Mouse (Mus musculus): ENCODE measurements around the gene Zfp174. TPM values are rescaled to one million over a fixed set of nuclear protein-coding genes. Genes with fewer than 3 reads are reported as not detected.

The Zfp174 gene
- total RNA-seq, 2 experiments from 2014 or later, result 4.7 TPM

DNA sequence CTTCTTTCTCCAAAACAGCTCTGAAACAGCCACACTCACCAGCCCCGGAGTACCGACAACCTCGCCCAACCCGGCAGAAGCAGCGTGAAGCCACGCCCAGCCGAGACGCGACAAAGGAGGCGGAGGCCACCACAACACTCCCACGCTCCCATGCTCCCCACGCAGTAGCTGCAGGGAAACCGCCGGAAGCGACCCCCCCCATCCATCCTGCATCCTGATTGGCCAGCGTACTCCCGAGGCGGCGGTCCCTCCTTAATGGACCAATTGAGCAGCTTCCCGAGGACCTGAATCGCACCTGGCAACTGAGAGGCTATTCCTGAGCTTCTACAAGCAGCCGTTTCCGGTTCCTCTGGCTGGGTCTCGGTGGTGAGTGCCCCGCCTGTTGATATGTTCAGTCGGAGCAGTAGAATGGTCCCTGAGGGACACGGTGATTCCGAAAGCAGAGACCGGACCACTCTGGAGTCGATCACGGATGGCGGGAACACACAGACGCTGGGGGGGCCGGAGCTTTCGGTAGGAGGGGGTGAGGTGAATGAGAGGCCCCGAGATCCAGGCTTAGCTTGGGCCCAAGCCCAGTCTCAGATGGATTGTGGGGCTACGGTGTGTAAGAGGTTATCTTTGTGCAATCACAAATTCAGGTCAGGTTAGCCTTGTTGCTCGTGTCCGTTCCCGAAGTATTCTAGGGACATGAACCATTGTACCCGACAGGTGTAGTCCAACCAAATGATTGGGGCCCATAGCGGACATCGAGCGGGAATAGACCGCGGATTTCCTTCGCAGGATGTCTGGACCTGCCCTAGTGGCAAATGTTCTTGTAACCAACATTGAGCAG is 25.4 kb downstream of the Zfp174 start, which contains the start of gene Naa60:
TSS of gene Naa60 (plus strand) at position 160 of the 832 bp plus-strand sequence.
- peak; percentile 90 to 96 for DNase-seq (ENCODE audit: extremely low spot score in 1 of 2, low spot score in 2 of 2)
- intact Hi-C loops (cut with DNase I), result no loop called here

DNA sequence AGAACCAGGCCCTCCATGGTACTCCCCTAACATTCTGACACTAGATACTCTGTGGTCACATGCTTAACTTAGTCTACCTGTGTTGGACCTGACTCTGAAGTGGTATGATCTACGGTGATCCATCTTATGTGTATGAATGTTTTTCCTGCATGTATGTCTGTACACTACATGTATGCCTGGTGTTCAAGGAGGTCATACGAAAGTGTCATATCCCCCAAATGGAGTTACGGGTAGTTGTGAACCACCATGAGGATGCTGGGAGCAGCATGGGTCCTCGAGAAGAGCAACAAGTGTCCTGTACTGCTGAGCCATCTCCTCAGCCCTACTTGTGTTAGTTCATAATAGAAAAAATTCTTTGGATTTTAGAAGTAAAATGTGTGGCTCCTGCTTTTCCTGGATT is 29.3 kb downstream of the Zfp174 start:
- intact Hi-C loops (cut with DNase I), result no loop called here
- DNase-seq (ENCODE audit: extremely low spot score in 1 of 2, low spot score in 2 of 2), result no peak

- peak; percentile 90 to 97 for DNase-seq (ENCODE audit: extremely low spot score in 1 of 2, low spot score in 2 of 2)
- intact Hi-C loops (cut with DNase I), result no loop called here
These were observed 37.4 kb downstream of the Zfp174 start, which contains the start of the genes Zfp597 and Gm20695 for GRCm38 (mm10) chr16:3884201-3885064. Zfp597 (minus strand) TSS chr16:3884561. Gm20695 (plus strand) TSS chr16:3884648.

- no peak for DNase-seq (ENCODE audit: extremely low spot score in 1 of 2, low spot score in 2 of 2)
- intact Hi-C loops (cut with DNase I), result no loop called here
These were observed 38.1 kb downstream of the Zfp174 start for GRCm38 (mm10) chr16:3885065-3885670.

GRCm38 (mm10) chr16:3891621-3892295 is 44.7 kb downstream of the Zfp174 start:
- intact Hi-C loops (cut with DNase I), result no loop called here
- DNase-seq (ENCODE audit: extremely low spot score in 1 of 2, low spot score in 2 of 2), result no peak

GRCm38 (mm10) chr16:3893739-3894138 is 46.7 kb downstream of the Zfp174 start:
- intact Hi-C loops (cut with DNase I), result no loop called here
- no peak for DNase-seq (ENCODE audit: extremely low spot score in 1 of 2, low spot score in 2 of 2)

GRCm38 (mm10) chr16:3895173-3895792 is 48.2 kb downstream of the Zfp174 start:
- DNase-seq (ENCODE audit: extremely low spot score in 1 of 2, low spot score in 2 of 2), result peak in 1 of 2 experiments; percentile 59
- intact Hi-C loops (cut with DNase I), result no loop called here

DNA sequence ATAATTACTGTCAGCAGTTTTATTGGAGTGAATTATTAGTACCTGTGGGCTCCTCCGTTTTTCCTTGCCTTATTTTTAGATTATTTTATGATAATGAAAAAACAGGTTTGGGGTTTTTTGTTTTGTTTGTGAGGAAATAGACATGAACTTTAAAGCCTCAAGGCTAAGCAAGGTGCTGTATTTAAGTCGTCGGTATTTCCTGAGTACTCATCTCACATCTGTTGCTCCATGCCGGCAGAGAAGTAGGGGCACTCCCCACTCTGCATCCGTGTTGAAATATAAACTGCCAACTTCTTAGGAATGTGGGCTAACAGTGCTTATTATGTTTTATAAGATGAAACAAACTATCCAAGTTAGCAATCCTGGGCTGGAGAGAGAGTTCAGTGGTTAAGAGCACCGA is 49.0 kb downstream of the Zfp174 start:
- no peak for DNase-seq (ENCODE audit: extremely low spot score in 1 of 2, low spot score in 2 of 2)
- intact Hi-C loops (cut with DNase I), result no loop called here

GRCm38 (mm10) chr16:3896553-3896952 is 49.5 kb downstream of the Zfp174 start:
- intact Hi-C loops (cut with DNase I), result no loop called here

DNA sequence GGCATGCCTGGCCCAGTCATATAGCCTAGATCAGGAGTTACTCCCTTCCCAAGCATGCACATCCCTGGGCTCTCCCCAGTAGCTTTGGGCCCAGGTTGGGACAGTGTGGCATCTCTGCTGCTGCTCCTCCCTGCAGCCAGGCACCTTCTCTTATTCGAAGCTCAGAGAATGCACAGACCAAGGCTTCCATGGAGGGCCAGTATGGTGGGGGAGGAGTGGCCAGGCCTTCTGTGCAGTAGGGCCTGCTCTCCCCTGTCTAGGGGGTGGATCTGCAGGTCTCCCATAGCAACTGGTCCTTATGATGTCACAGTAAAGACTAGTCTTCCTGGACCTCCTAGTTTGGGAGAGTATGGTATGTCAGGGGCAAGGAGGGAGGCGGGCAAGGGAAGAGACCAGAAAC is 60.4 kb downstream of the Zfp174 start:
- intact Hi-C loops (cut with DNase I), result loop anchor here (10.0 kb wide), 1 partner anchor 163 kb away; the partner anchor contains the start of gene Zfp263
- DNase-seq (ENCODE audit: extremely low spot score in 1 of 2, low spot score in 2 of 2), result peak in 1 of 2 experiments; percentile 34

More at GRCm38 (mm10) chr16:3896553-3896952, 49.5 kb downstream of the Zfp174 start:
- DNase-seq (ENCODE audit: extremely low spot score in 1 of 2, low spot score in 2 of 2), result no peak

Other genes starting within 250 kb of the Zfp174 start
- gene Mefv, start 129.2 kb upstream of the Zfp174 start, total RNA-seq (2021), result not detected
- gene Zfp263, start 103.2 kb upstream of the Zfp174 start, total RNA-seq (2021), result 10 to 100 TPM; 18.6 to 19.1 TPM
- gene Olfr15, start 16.4 kb upstream of the Zfp174 start, total RNA-seq (2021), result not detected
- gene Naa60, start 25.1 kb downstream of the Zfp174 start, total RNA-seq (2021), result 100 to 1,000 TPM; 128 to 141 TPM
- gene Zfp597, start 37.3 kb downstream of the Zfp174 start, total RNA-seq (2021), result 10 to 100 TPM; 31.7 to 32.6 TPM
- gene Gm20695, start 37.4 kb downstream of the Zfp174 start, total RNA-seq (2021), result under 1 TPM in 1 of 2 experiments, not detected in 1; 0.60 TPM
- 1 to 10 TPM; 5.7 to 8.0 TPM for gene 1700037C18Rik, start 61.4 kb downstream of the Zfp174 start, total RNA-seq (2021)
- 10 to 100 TPM; 35.1 to 35.9 TPM for gene Cluap1, start 61.5 kb downstream of the Zfp174 start, total RNA-seq (2021)
- 1 to 10 TPM; 1.7 to 1.9 TPM for gene Nlrc3, start 129.4 kb downstream of the Zfp174 start, total RNA-seq (2021)
- gene Slx4, start 156.5 kb downstream of the Zfp174 start, total RNA-seq (2021), result 10 to 100 TPM; 60.9 to 61.7 TPM
- gene Dnase1, start 189.7 kb downstream of the Zfp174 start, total RNA-seq (2021), result not detected
- gene Trap1, start 230.6 kb downstream of the Zfp174 start, total RNA-seq (2021), result 10 to 100 TPM; 66.8 to 68.2 TPM

All from left cerebral cortex, postnatal 10 days (tissue).